Mouse (Mus musculus) megakaryocyte, embryonic 14.5 days (primary cell): ENCODE results near the gene Rnf40.

Experiments used
- FLI1 ChIP-seq: IDR thresholded peaks from 2 replicates; pipeline ENCODE4 v1.6.1; 2012; ENCODE audit warnings: low read length, inconsistent platforms, mixed read lengths
- GATA1 ChIP-seq: IDR thresholded peaks from 3 replicates; pipeline ENCODE4 v1.6.1; 2012; ENCODE audit warnings: mixed read lengths, low read length, inconsistent platforms, borderline replicate concordance

GRCm38 (mm10) chr7:127617962-127618361, 29.4 kb downstream of the Rnf40 start:
- no peak for TF ChIP-seq GATA1
- no peak for TF ChIP-seq FLI1
